ENCODE assay signal across 25 mouse cellular contexts in genomic region chr15:25443140-25443790, GRCm38 (mm10). TPM values are rescaled to one million over a fixed set of nuclear protein-coding genes. Genes with fewer than 3 reads are reported as not detected.
DNase-seq lines count a peak whose midpoint lies in the region; ATAC-seq and TF ChIP-seq lines count a peak whose summit lies in the region.
"Had no signal": no experiment of that assay in that cellular context is flagged by ENCODE, and none has a peak within 500 bp of the region (broad histone marks: within the 10 kb centered on the region; RNA-seq: fewer than 3 reads in every experiment).

No protein-coding gene starts in this region.

- DNase-seq in embryo, embryonic 10.5 days (ENCODE audit: low spot score), result peak; percentile 30
- DNase-seq in embryo, embryonic 9.5 days (ENCODE audit: extremely low spot score), result no peak
- no peak for DNase-seq in kidney, adult 11 months
- DNase-seq in Patski (ENCODE audit: low read depth, low spot score), result no peak
- no peak for DNase-seq in layer of hippocampus, postnatal 36 days
- DNase-seq: B cell, adult 2 months; cerebellum, adult 11-12 months; gastrocnemius, postnatal 10 days; kidney, adult 18-20 months; layer of hippocampus, adult 9-11 months; liver; lung, adult 2 months; midbrain, embryonic 14.5 days; right cerebral cortex, adult 18-20 months; right cerebral cortex, postnatal 4 days; thymus, adult 18-20 months; thymus, postnatal 36 days had no signal

- CTCF ChIA-PET in Patski (lab: Charles Lee), result interaction anchor here (0.9 to 5.7 kb wide), 4 partner anchors 17 to 274 kb away, joined by 3 to 48 read pairs (median 4); no protein-coding TSS in a partner anchor

- H3K4me2 ChIP-seq in kidney, embryonic 16.5 days (replicated peaks; ENCODE audit: low read depth, low read length), result no peak overlapping the region
- H3K4me2 ChIP-seq: hindbrain, embryonic 12.5 days; neural tube, embryonic 13.5 days had no signal

- TF ChIP-seq CTCF in C2C12 (IDR thresholded peaks at IDR 0.05; ENCODE audit: control insufficient read depth, insufficient read depth, insufficient read length) (no peak), Patski (IDR thresholded peaks at IDR 0.05) (no peak)

- H3K9me3 ChIP-seq in kidney, embryonic 16.5 days (ENCODE audit: low read length), result no peaks in the 10 kb centered on the region
- H3K9me3 ChIP-seq: forebrain, embryonic 10.5 days; hindbrain, embryonic 12.5 days; limb, embryonic 10.5 days; megakaryocyte, embryonic 14.5 days; neural tube, embryonic 13.5 days had no signal

- 48% methylated on average over 8 of the region's 8 CpGs for WGBS in kidney, embryonic 16.5 days

- H3K36me3 ChIP-seq in kidney, embryonic 16.5 days (ENCODE audit: insufficient read depth, low read length), result no peaks in the 10 kb centered on the region
- H3K36me3 ChIP-seq in C2C12 (ENCODE audit: control insufficient read depth, insufficient read depth), result no peaks in the 10 kb centered on the region
- H3K36me3 ChIP-seq: forebrain, embryonic 10.5 days; hindbrain, embryonic 12.5 days; limb, embryonic 10.5 days; neural tube, embryonic 13.5 days had no signal

- peak; percentile 62 for ATAC-seq in kidney, embryonic 16.5 days (ENCODE audit: low FRiP score, low TSS enrichment)
- peak; percentile 70 for ATAC-seq in Patski
- ATAC-seq: forebrain, embryonic 16.5 days had no signal

- in situ Hi-C loops in Patski (cut with MboI; ENCODE audit: low pct_unique_long_range_greater_than_20kb), result loop anchor here (5.0 to 10.0 kb wide), 4 partner anchors 194 to 522 kb away; no protein-coding TSS in a partner anchor

- H3K4me1 ChIP-seq in kidney, embryonic 16.5 days (ENCODE audit: insufficient read depth, low read length), result peaks cover 32% of the 10 kb centered on the region

- peak overlapping the region; percentile 6 for H3ac ChIP-seq in C2C12 (ENCODE audit: control insufficient read depth, insufficient read length, low read depth)

- H3K9ac ChIP-seq in kidney, embryonic 16.5 days (replicated peaks; ENCODE audit: low read length), result no peak overlapping the region
- H3K9ac ChIP-seq: hindbrain, embryonic 12.5 days; neural tube, embryonic 13.5 days had no signal

- no peak overlapping the region for H3K4me3 ChIP-seq in kidney, embryonic 16.5 days (ENCODE audit: low read length)
- H3K4me3 ChIP-seq in C2C12 (ENCODE audit: insufficient read depth, poor library complexity, severe bottlenecking), result no peak overlapping the region
- H3K4me3 ChIP-seq: forebrain, embryonic 10.5 days; hindbrain, embryonic 12.5 days; limb, embryonic 10.5 days; megakaryocyte, embryonic 14.5 days; neural tube, embryonic 13.5 days had no signal

- no peaks in the 10 kb centered on the region for H3K79me2 ChIP-seq in C2C12 (ENCODE audit: control insufficient read depth, insufficient read depth)

- no peaks in the 10 kb centered on the region for H3K79me3 ChIP-seq in C2C12 (ENCODE audit: low read depth)

- no peak overlapping the region for H3K27ac ChIP-seq in kidney, embryonic 16.5 days (ENCODE audit: low read length)
- H3K27ac ChIP-seq: forebrain, embryonic 10.5 days; hindbrain, embryonic 12.5 days; limb, embryonic 10.5 days; neural tube, embryonic 13.5 days had no signal

- POLR2A ChIA-PET in Patski (lab: Charles Lee), result no interaction called here

- H3K27me3 ChIP-seq in kidney, embryonic 16.5 days (ENCODE audit: insufficient read depth, low read length), result no peaks in the 10 kb centered on the region
- H3K27me3 ChIP-seq in C2C12 (ENCODE audit: control insufficient read depth, insufficient read depth, insufficient read length) (no peaks in the 10 kb centered on the region), Patski (no peaks in the 10 kb centered on the region)

TF ChIP-seq in C2C12, 6 proteins besides CTCF, POLR2A, EP300 and RAD21:
- peak; percentile 70 for TF ChIP-seq MYOD1 (IDR thresholded peaks at IDR 0.05; ENCODE audit: control insufficient read depth, insufficient read length, low read depth)
- TF ChIP-seq MAX (IDR thresholded peaks at IDR 0.05), result peak; percentile 73
- TF ChIP-seq FOSL1 (IDR thresholded peaks at IDR 0.05; ENCODE audit: insufficient read depth, low read length, poor library complexity, severe bottlenecking), result no peak
- peak; percentile 89 for TF ChIP-seq CEBPB (IDR thresholded peaks at IDR 0.05; ENCODE audit: low read depth)

RNA-seq across cellular contexts. Expression of gene Basp1, which starts 29.7 kb away (rescaled TPM):
- 14.5 and 15.4 TPM in 2 replicates for polyA plus RNA-seq in kidney, embryonic 16.5 days (2015; fragmentation: Nextera tagmentation; extraction: Ambion mirVana)
- polyA plus RNA-seq in C2C12 (2012; fragmentation: generic; extraction: Trizol), result 164 TPM
- 113 TPM for polyA plus RNA-seq in Patski (2021)
- 100 to 1,000 TPM; 596 to 663 TPM for total RNA-seq in layer of hippocampus, postnatal 36 days (2021)
